Mouse (Mus musculus): ENCODE results near the gene Rasgrf1. TPM values are rescaled to one million over a fixed set of nuclear protein-coding genes. Genes with fewer than 3 reads are reported as not detected.

Gene Rasgrf1
- total and polyA plus RNA-seq, 3 experiments = not detected

DNA sequence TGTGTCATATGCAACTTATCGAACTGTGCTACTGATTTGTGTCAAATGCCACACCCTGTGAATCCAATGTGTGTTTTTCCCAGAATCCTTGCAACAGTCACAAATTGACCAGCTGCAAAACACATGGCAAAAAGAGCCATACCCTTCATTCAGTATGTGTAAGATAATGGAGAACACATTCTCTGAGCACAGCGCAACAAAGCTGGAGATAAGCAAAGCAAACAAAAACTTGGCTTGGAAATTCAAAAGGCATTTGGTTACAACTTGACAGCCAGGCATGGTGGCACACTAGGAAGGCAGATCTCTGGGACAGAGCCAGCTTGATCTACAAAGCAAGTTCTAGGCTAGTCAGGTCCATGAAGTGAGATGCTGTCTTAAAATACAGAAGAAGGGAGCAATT, 6.9 kb upstream of the Rasgrf1 start:
- Histone ChIP-seq H3K9me3 (replicated peaks; ENCODE audit: insufficient read depth, low read length) (no peaks in the 10 kb centered on the region), H3K4me1 (ENCODE audit: control insufficient read depth in 1 of 2, insufficient read depth in 2 of 2, low read length in 2 of 2) (no peaks in the 10 kb centered on the region), H3K27me3 (ENCODE audit: control insufficient read depth in 1 of 2, insufficient read depth in 2 of 2, low read length in 2 of 2) (no peaks in the 10 kb centered on the region), H3K27ac (ENCODE audit: control insufficient read depth, low read depth, low read length) (no peak overlapping the region), H3K36me3 (ENCODE audit: control insufficient read depth in 1 of 2, insufficient read depth in 2 of 2, low read length in 2 of 2) (no peaks in the 10 kb centered on the region), H3K9ac (ENCODE audit: control insufficient read depth, low read depth, low read length, poor library complexity, severe bottlenecking) (no peak overlapping the region), H3K79me2 (ENCODE audit: control insufficient read depth, insufficient read depth, low read length, poor library complexity) (no peaks in the 10 kb centered on the region), H3K4me3 (ENCODE audit: control insufficient read depth in 1 of 2, insufficient read depth in 1 of 2, low read depth in 2 of 2, low read length in 2 of 2) (no peak overlapping the region)
- no peak for TF ChIP-seq MYC (IDR thresholded peaks at IDR 0.05; ENCODE audit: low read depth, low read length)
- no peak for TF ChIP-seq MAZ (IDR thresholded peaks at IDR 0.05; ENCODE audit: low read depth, low read length)
- TF ChIP-seq POLR2AphosphoS5 (IDR thresholded peaks at IDR 0.05; ENCODE audit: borderline replicate concordance, low read depth, low read length) = no peak
- TF ChIP-seq KAT2A (conservative IDR thresholded peaks at IDR 0.05; ENCODE audit: low read depth, low read length) = no peak
- no peak for TF ChIP-seq ZC3H11A (IDR thresholded peaks at IDR 0.05; ENCODE audit: low read depth, low read length)
- no peak for TF ChIP-seq TAL1 (IDR thresholded peaks at IDR 0.05; ENCODE audit: low read length)
- no peak for TF ChIP-seq JUND (IDR thresholded peaks at IDR 0.05; ENCODE audit: low read depth, low read length)
- no peak for TF ChIP-seq MXI1 (IDR thresholded peaks at IDR 0.05; ENCODE audit: low read depth, low read length)
- TF ChIP-seq POLR2AphosphoS2 (IDR thresholded peaks at IDR 0.05; ENCODE audit: low read length) = no peak
- no peak for TF ChIP-seq BHLHE40 (IDR thresholded peaks at IDR 0.05; ENCODE audit: borderline replicate concordance, low read depth, low read length)
- TF ChIP-seq MEF2A (IDR thresholded peaks at IDR 0.05; ENCODE audit: extremely low read depth, insufficient replicate concordance, low read depth, low read length, poor library complexity, severe bottlenecking) = no peak
- TF ChIP-seq RCOR1 (IDR thresholded peaks at IDR 0.05; ENCODE audit: low read depth, low read length) = no peak
- no peak for TF ChIP-seq POLR2A (IDR thresholded peaks at IDR 0.05; ENCODE audit: control insufficient read depth in 1 of 2, insufficient read depth in 1 of 2, low read depth in 1 of 2, low read length in 2 of 2, poor library complexity in 1 of 2)
- TF ChIP-seq ZKSCAN1 (IDR thresholded peaks at IDR 0.05; ENCODE audit: low read depth, low read length) = no peak
- no peak for DNase-seq (ENCODE audit: low read depth, low spot score)

GRCm38 (mm10) chr9:89906645-89907044, 3.1 kb upstream of the Rasgrf1 start:
- TF ChIP-seq SIN3A (IDR thresholded peaks at IDR 0.05; ENCODE audit: low read length) = no peak
- no peak for TF ChIP-seq TBP (IDR thresholded peaks at IDR 0.05; ENCODE audit: low read depth, low read length)
- no peak for TF ChIP-seq MXI1 (IDR thresholded peaks at IDR 0.05; ENCODE audit: low read depth, low read length)
- no peak for TF ChIP-seq POLR2AphosphoS2 (IDR thresholded peaks at IDR 0.05; ENCODE audit: low read length)
- no peak for TF ChIP-seq ELF1 (IDR thresholded peaks at IDR 0.05; ENCODE audit: low read depth, low read length)
- TF ChIP-seq POLR2AphosphoS5 (IDR thresholded peaks at IDR 0.05; ENCODE audit: borderline replicate concordance, low read depth, low read length) = no peak
- no peak for TF ChIP-seq MAZ (IDR thresholded peaks at IDR 0.05; ENCODE audit: low read depth, low read length)
- no peak for TF ChIP-seq E2F4 (IDR thresholded peaks at IDR 0.05; ENCODE audit: borderline replicate concordance, low read depth, low read length)
- TF ChIP-seq CHD1 (IDR thresholded peaks at IDR 0.05; ENCODE audit: low read depth, low read length) = no peak
- TF ChIP-seq TAL1 (IDR thresholded peaks at IDR 0.05; ENCODE audit: low read length) = no peak
- TF ChIP-seq NRF1 (IDR thresholded peaks at IDR 0.05; ENCODE audit: insufficient read depth, low read depth, low read length, poor library complexity, severe bottlenecking) = no peak
- TF ChIP-seq TCF12 (IDR thresholded peaks at IDR 0.05; ENCODE audit: low read depth, low read length) = no peak
- no peak for TF ChIP-seq ZMIZ1 (IDR thresholded peaks at IDR 0.05; ENCODE audit: low read depth, low read length)
- Histone ChIP-seq H3K27me3 (ENCODE audit: control insufficient read depth in 1 of 2, insufficient read depth in 2 of 2, low read length in 2 of 2) (no peaks in the 10 kb centered on the region), H3K79me2 (ENCODE audit: control insufficient read depth, insufficient read depth, low read length, poor library complexity) (no peaks in the 10 kb centered on the region), H3K27ac (ENCODE audit: control insufficient read depth, low read depth, low read length) (no peak overlapping the region), H3K4me1 (ENCODE audit: control insufficient read depth in 1 of 2, insufficient read depth in 2 of 2, low read length in 2 of 2) (no peaks in the 10 kb centered on the region), H3K4me3 (ENCODE audit: control insufficient read depth in 1 of 2, insufficient read depth in 1 of 2, low read depth in 2 of 2, low read length in 2 of 2) (no peak overlapping the region), H3K9me3 (replicated peaks; ENCODE audit: insufficient read depth, low read length) (no peaks in the 10 kb centered on the region), H3K9ac (ENCODE audit: control insufficient read depth, low read depth, low read length, poor library complexity, severe bottlenecking) (no peak overlapping the region), H3K36me3 (ENCODE audit: control insufficient read depth in 1 of 2, insufficient read depth in 2 of 2, low read length in 2 of 2) (no peaks in the 10 kb centered on the region)
- DNase-seq (ENCODE audit: low read depth, low spot score) = no peak
